Mouse (Mus musculus) stomach, postnatal 0 days (tissue): ENCODE measurements around the gene Duoxa1. TPM values are rescaled to one million over a fixed set of nuclear protein-coding genes. Genes with fewer than 3 reads are reported as not detected.

ENCODE experiments used
- ATAC-seq: fragments of 200-750 bp; cut with Nextera tagmentation; 2 replicates; pipeline ENCODE4 v1.8.0; 2017; ENCODE audit not compliant: low FRiP score, low TSS enrichment
- DNase-seq: peaks from one replicate; pipeline ENCODE4 v3.0.0-alpha.2; 2016; ENCODE audit warnings: low spot score
- H3K27ac ChIP-seq: fragments of 300-500 bp; sonication (generic); replicated peaks from 2 replicates; pipeline ENCODE4 v1.5.1; 2014; ENCODE audit warnings: mild to moderate bottlenecking, control low read depth
- H3K27me3 ChIP-seq: fragments of 300-500 bp; sonication (generic); 2 replicates; pipeline ENCODE4 v1.6.1; 2014; ENCODE audit warnings: low read length; ENCODE audit not compliant: control insufficient read depth, insufficient read depth
- H3K36me3 ChIP-seq: fragments of 300-500 bp; sonication (generic); 2 replicates; pipeline ENCODE4 v1.6.1; 2014; ENCODE audit warnings: low read length, mixed read lengths; ENCODE audit not compliant: control insufficient read depth, insufficient read depth
- H3K4me1 ChIP-seq: fragments of 300-500 bp; sonication (generic); replicated peaks from 2 replicates; pipeline ENCODE4 v1.6.1; 2014; ENCODE audit warnings: antibody characterized with exemption; ENCODE audit not compliant: control insufficient read depth, insufficient read depth
- H3K4me2 ChIP-seq: fragments of 300-500 bp; sonication (generic); replicated peaks from 2 replicates; pipeline ENCODE4 v1.6.1; 2014; ENCODE audit warnings: low read depth, mild to moderate bottlenecking, control low read depth, moderate library complexity
- H3K4me3 ChIP-seq: fragments of 300-500 bp; sonication (generic); 2 replicates; pipeline ENCODE4 v1.5.1; 2014; ENCODE audit warnings: low read depth, low read length, control low read depth
- H3K9ac ChIP-seq: fragments of 300-500 bp; sonication (generic); 2 replicates; pipeline ENCODE4 v1.6.1; 2014; ENCODE audit warnings: mild to moderate bottlenecking, low read length, control low read depth, mixed read lengths
- H3K9me3 ChIP-seq: fragments of 300-500 bp; sonication (generic); 2 replicates; pipeline ENCODE4 v1.6.1; 2016; ENCODE audit warnings: low read length; ENCODE audit not compliant: control insufficient read depth
- CTCF ChIP-seq: IDR thresholded peaks from 2 replicates; pipeline ENCODE4 v1.5.1; 2016; ENCODE audit warnings: antibody characterized with exemption, low read depth, mild to moderate bottlenecking, moderate library complexity
- EP300 ChIP-seq: optimal IDR thresholded peaks from 2 replicates; pipeline ENCODE3; 2016; ENCODE audit warnings: antibody characterized with exemption
- WGBS: fragments of 180-500 bp; shearing (Covaris S2); extraction: QIAGEN DNeasy Blood & Tissue Kit; methylation state at CpG from one replicate; pipeline ENCODE4 v1.1.7; 2014; 5-methylcytosine and 5-hydroxymethylcytosine counted together
- polyA plus RNA-seq: library from polyadenylated mRNA; unstranded; fragments of >200 nt; fragmentation: Nextera tagmentation; extraction: Ambion mirVana; gene quantifications from 2 replicates; pipeline ENCODE4 v1.2.1, GENCODE M21; 2015

The Duoxa1 gene
- polyA plus RNA-seq = 17.3 and 19.4 TPM in 2 replicates

DNA sequence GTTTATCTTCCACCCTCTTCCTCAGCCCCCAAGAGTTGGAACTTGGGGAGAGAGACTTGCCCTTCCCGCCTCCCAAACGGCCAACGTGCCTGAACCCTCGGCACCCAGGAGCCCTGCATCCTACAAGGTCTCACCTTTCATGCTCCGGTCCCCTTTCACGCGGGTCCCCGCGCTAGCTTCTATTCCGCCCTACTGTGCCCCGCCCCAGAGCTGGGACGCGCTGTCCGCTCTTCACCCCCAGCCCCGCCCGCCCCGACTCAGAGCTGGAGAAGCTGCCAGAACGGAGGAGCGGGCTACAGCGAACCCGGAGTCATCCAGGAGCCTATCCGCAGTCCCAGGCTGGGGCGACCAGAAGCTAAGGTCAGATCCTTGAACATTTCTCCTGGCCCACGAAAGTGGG lies at the start of gene Duoxa1:
TSS of gene Duoxa1 (minus strand) at position 195 of the 400 bp plus-strand sequence.
- H3K4me3 ChIP-seq = peak within 1 kb of the TSS; percentile 36
- ATAC-seq (peak; percentile 66), DNase-seq (no peak)
- no peaks in the 10 kb centered on the region; the same call in 1 of the 2 replicates for H3K4me1 ChIP-seq
- peak within 1 kb of the TSS; percentile 70 for H3K27ac ChIP-seq
- H3K9me3 ChIP-seq = no peaks in the 10 kb centered on the region
- no peaks in the 10 kb centered on the region for H3K27me3 ChIP-seq
- H3K4me2 ChIP-seq = peak within 1 kb of the TSS; percentile 56
- peak within 1 kb of the TSS; percentile 51 for H3K9ac ChIP-seq
- WGBS = 2% methylated on average over 24 of the region's 24 CpGs
- TF ChIP-seq EP300 = no peak
- no peak for TF ChIP-seq CTCF
- no peaks in the 10 kb centered on the region for H3K36me3 ChIP-seq

DNA sequence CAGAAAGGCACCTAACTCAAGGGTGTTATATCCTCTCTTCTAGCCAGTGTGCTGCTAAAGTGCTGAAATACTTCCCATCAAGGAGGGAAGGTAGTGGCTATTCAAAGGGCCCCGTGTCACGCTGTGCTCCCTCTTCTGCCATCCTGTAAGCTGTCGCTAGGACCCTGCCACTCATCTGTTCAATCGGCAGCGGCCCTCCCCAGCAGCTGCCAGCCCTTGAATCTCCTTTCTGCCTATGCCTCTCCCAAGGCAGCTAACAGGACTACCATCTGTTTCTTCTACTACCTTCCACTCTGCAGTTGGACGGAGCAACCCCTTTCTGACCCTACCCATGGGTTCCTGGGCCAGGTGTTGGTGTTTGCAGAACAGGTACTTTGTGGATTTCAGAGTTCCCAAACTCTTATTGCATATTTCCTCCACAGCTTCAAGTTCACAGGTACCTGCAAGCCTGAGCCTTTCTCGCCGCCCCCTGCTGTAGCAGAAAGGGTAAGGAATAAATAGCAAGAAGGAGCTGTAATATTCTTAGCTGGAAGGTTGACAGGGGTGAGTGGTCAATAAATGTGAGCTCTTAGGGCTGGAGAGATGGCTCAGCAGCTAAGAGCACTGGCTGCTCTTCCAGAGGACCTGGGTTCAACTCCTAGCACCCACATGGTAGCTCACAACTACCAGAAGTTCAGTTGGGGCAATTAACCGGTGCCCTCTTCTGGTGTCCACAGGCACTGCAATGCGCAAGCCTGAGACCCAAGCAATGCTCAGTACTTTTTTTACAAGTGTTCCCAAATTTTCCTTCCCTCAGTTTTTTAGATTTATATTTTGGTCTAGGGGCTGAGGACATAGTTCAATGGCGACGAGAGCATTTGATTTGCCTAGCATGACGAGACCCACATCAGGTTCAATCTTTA lies 49.3 kb upstream of the Duoxa1 start:
- TF ChIP-seq CTCF = peak; percentile 27
- no peak for TF ChIP-seq EP300
- Histone ChIP-seq H3K27me3 (no peaks in the 10 kb centered on the region), H3K9ac (no peak overlapping the region), H3K4me1 (no peaks in the 10 kb centered on the region), H3K4me3 (no peak overlapping the region), H3K36me3 (no peaks in the 10 kb centered on the region; the same call in 1 of the 2 replicates), H3K4me2 (no peak overlapping the region), H3K27ac (no peak overlapping the region), H3K9me3 (no peaks in the 10 kb centered on the region)
- DNase-seq (no peak), ATAC-seq (no peak)
- 91% methylated on average over 13 of the region's 13 CpGs for WGBS

DNA sequence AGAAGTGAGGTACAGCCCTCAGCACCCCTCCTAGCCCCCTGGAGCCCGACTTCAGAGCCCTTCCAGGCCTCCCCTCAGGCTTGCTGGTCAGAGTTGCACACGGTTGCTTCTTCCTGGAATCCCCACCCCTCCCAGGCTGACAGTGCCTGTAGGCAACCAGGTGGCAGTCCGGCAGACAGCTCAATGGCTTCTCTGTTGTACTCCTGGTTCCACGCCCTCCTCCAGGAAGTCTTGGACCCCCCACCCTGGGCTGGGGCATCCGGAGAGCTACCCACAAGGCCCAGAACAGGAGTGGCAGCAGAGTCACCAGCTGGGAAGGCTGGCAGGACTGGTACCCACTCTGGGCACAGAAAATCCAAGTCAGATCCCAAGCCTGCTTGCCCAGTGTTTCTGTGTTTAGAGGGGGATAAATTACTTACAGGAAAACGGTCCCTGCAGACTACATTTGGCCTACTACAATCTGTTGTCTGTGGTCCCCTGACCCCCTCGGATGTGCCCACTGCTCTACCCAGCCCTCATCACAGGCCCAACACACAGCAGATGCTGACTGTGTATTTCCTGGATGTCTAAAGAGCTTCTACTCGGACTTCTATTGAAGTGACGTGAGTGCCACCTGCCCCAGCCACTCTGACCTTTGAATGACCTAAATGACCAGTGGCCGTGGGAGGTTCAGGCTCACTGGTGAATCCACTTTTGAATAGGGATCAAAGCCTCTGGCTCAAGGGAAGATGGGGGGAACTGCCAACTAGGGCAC lies 48.5 kb upstream of the Duoxa1 start:
- DNase-seq (no peak), ATAC-seq (no peak)
- TF ChIP-seq EP300 (no peak), CTCF (no peak)
- WGBS = 68% methylated on average over 10 of the region's 10 CpGs
- H3K4me3 ChIP-seq = no peak overlapping the region
- H3K9me3 ChIP-seq = no peaks in the 10 kb centered on the region
- H3K27me3 ChIP-seq = no peaks in the 10 kb centered on the region
- H3K9ac ChIP-seq = no peak overlapping the region
- H3K4me2 ChIP-seq = no peak overlapping the region
- no peaks in the 10 kb centered on the region; the same call in 1 of the 2 replicates for H3K36me3 ChIP-seq
- no peaks in the 10 kb centered on the region for H3K4me1 ChIP-seq
- H3K27ac ChIP-seq = no peak overlapping the region

DNA sequence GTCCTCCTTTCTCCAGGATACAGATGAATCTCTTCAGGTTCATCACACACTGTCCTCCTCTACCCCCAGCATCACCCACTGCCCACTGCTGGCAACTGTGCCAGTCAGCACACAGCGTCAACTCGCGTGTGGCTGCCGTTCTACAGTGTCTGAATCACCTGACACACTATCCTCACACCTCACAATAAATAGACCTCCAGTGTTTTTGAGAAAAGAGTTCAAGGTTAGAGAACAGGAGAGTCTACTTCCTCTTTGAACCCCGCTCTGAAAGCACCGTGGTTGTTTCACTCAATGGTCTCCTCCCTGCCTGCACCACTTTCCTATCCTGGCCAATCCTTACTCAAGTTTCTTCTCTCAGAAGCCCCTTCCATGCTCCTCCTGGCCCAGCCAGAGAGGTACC lies 47.7 kb upstream of the Duoxa1 start:
- H3K9ac ChIP-seq = no peak overlapping the region
- 82% methylated on average over 6 of the region's 6 CpGs for WGBS
- no peak for ATAC-seq

DNA sequence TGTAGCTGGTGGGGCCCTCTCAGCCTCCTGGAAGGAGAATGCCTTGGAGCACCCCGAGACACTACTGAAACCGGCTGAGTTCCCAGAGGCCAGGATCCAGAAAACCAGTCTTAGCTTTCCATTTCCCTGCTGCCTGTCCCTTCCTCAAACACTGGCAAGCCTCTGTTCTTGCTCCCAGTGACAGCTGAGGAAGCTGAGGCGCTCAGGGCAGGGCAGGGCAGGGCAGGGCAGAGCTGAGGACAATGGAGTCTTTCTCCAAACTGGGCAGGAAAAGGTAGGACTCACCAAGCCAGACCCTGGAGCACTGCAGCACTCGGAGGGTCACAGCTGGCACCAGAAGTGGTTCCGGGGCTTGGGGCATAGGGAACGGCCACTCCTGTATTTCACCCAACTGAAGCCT lies 46.8 kb upstream of the Duoxa1 start:
- ATAC-seq = peak; percentile 63; the same call in 1 of the 2 replicates
- Histone ChIP-seq H3K36me3 (no peaks in the 10 kb centered on the region; the same call in 1 of the 2 replicates), H3K4me2 (no peak overlapping the region)

More for the DNA sequence above, 47.7 kb upstream of the Duoxa1 start:
- Histone ChIP-seq H3K27ac (no peak overlapping the region), H3K4me2 (no peak overlapping the region), H3K27me3 (no peaks in the 10 kb centered on the region), H3K4me3 (no peak overlapping the region), H3K36me3 (no peaks in the 10 kb centered on the region; the same call in 1 of the 2 replicates), H3K9me3 (no peaks in the 10 kb centered on the region), H3K4me1 (no peaks in the 10 kb centered on the region)
- TF ChIP-seq CTCF (no peak), EP300 (no peak)
- no peak for DNase-seq

More for the DNA sequence above, 46.8 kb upstream of the Duoxa1 start:
- Histone ChIP-seq H3K27ac (no peak overlapping the region), H3K27me3 (no peaks in the 10 kb centered on the region), H3K4me1 (no peaks in the 10 kb centered on the region), H3K9me3 (no peaks in the 10 kb centered on the region), H3K9ac (no peak overlapping the region), H3K4me3 (no peak overlapping the region)
- no peak for DNase-seq
- TF ChIP-seq CTCF (no peak), EP300 (no peak)
- 67% methylated on average over 6 of the region's 6 CpGs for WGBS
